Mouse (Mus musculus) megakaryocyte, embryonic 14.5 days (primary cell): Measurements from ENCODE around the gene Gfi1b.

ENCODE experiments used
- FLI1 ChIP-seq: IDR thresholded peaks from 2 replicates; pipeline ENCODE4 v1.6.1; 2012; ENCODE audit warnings: low read length, inconsistent platforms, mixed read lengths
- GATA1 ChIP-seq: IDR thresholded peaks from 3 replicates; pipeline ENCODE4 v1.6.1; 2012; ENCODE audit warnings: mixed read lengths, low read length, inconsistent platforms, borderline replicate concordance

GRCm38 (mm10) chr2:28596998-28597397 is 24.8 kb downstream of the Gfi1b start:
- TF ChIP-seq GATA1: no peak
- TF ChIP-seq FLI1: no peak
